10 mouse cellular contexts compared by ENCODE assay signal in the genomic region with DNA sequence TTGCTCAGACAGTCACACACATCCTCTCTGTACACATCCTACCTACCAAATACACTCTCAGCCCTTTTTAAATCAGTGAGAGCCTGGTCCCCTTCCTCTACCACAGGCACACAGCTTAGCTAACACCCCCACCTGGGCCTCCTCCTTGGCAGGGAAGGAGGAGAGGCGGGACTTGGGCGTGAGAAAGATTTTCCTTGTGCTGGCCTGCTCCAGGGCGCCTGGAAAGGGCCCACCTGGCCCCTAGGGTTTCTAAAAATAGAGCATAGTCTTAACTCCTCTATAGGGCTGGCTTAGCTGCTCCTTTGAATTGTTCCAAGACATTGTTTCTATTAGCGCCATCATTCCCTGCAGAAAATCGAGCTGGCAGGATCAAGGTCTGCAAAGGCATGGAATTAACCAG. TPM values are rescaled to one million over a fixed set of nuclear protein-coding genes. Genes with fewer than 3 reads are reported as not detected.
DNase-seq lines count a peak whose midpoint lies in the region; ATAC-seq lines count a peak whose summit lies in the region.
"Had no signal": no experiment of that assay in that cellular context is flagged by ENCODE, and none has a peak within 500 bp of the region (broad histone marks: within the 10 kb centered on the region; RNA-seq: fewer than 3 reads in every experiment).

No protein-coding gene starts in this region.

- 0 out of 2 replicates have a peak overlapping the region, but pooled peaks have one; percentile 1 for H3K9ac ChIP-seq in embryonic facial prominence, embryonic 13.5 days
- H3K9ac ChIP-seq: hindbrain, embryonic 15.5 days; liver, postnatal 0 days had no signal

- no peak overlapping the region for H3K4me3 ChIP-seq in embryonic facial prominence, embryonic 13.5 days
- no peak overlapping the region for H3K4me3 ChIP-seq in hindbrain, embryonic 10.5 days
- H3K4me3 ChIP-seq: hindbrain, embryonic 15.5 days had no signal

- H3K27ac ChIP-seq in embryonic facial prominence, embryonic 13.5 days: peak overlapping the region; percentile 90
- H3K27ac ChIP-seq in hindbrain, embryonic 10.5 days: no peak overlapping the region
- H3K27ac ChIP-seq: hindbrain, embryonic 15.5 days had no signal

- H3K4me2 ChIP-seq in embryonic facial prominence, embryonic 13.5 days: peak overlapping the region; percentile 28
- H3K4me2 ChIP-seq: hindbrain, embryonic 15.5 days had no signal

- H3K9me3 ChIP-seq in embryonic facial prominence, embryonic 13.5 days: 0 out of 2 replicates have a peak, but pooled peaks cover 4% of the 10 kb centered on the region
- H3K9me3 ChIP-seq in hindbrain, embryonic 10.5 days: 0 out of 2 replicates have a peak, but pooled peaks cover 2% of the 10 kb centered on the region
- H3K9me3 ChIP-seq: hindbrain, embryonic 15.5 days had no signal

- H3K27me3 ChIP-seq in embryonic facial prominence, embryonic 13.5 days: peaks cover 5% of the 10 kb centered on the region; the same call in 1 of the 2 replicates
- H3K27me3 ChIP-seq in hindbrain, embryonic 10.5 days (ENCODE audit: insufficient read depth, poor library complexity, severe bottlenecking): peaks cover 35% of the 10 kb centered on the region

- no peaks in the 10 kb centered on the region for H3K36me3 ChIP-seq in embryonic facial prominence, embryonic 13.5 days
- H3K36me3 ChIP-seq in hindbrain, embryonic 10.5 days: no peaks in the 10 kb centered on the region
- H3K36me3 ChIP-seq: hindbrain, embryonic 15.5 days had no signal

- 14% methylated on average over 5 of the region's 5 CpGs for WGBS in embryonic facial prominence, embryonic 13.5 days
- WGBS in hindbrain, embryonic 10.5 days: 33% methylated on average over 5 of the region's 5 CpGs

- peak; percentile 32 for DNase-seq in gastrocnemius, adult 18-20 months (ENCODE audit: low spot score)
- no peak for DNase-seq in gastrocnemius, adult 8-10 months (ENCODE audit: low spot score in 2 of 2)
- peak; percentile 33 for DNase-seq in heart, postnatal 4 days
- DNase-seq in kidney, postnatal 4 days: peak; percentile 57 to 67
- no peak for DNase-seq in hindbrain, embryonic 10.5 days (ENCODE audit: low spot score)
- no peak for DNase-seq in retina, embryonic 14.5 days (ENCODE audit: low spot score)
- no peak for DNase-seq in layer of hippocampus, adult 9-11 months
- DNase-seq: liver, postnatal 0 days had no signal

- ATAC-seq in embryonic facial prominence, embryonic 13.5 days (ENCODE audit: insufficient number of reproducible peaks, insufficient read depth, low FRiP score, low TSS enrichment, low read depth): peak; percentile 64; the same call in 1 of the 2 replicates

- peaks cover 50% of the 10 kb centered on the region for H3K4me1 ChIP-seq in embryonic facial prominence, embryonic 13.5 days
- H3K4me1 ChIP-seq in hindbrain, embryonic 10.5 days (replicated peaks): peaks cover 39% of the 10 kb centered on the region

RNA-seq across cellular contexts. Expression of a gene that starts 35.0 kb away (rescaled TPM):
- total RNA-seq in gastrocnemius, adult 18-20 months (2021): 1 to 10 TPM; 1.0 to 2.4 TPM
- 1 to 10 TPM in 3 of 4 experiments, under 1 TPM in 1; 0.73 to 1.8 (median 1.2) TPM for total RNA-seq in gastrocnemius, adult 8-10 months (2022)
- 3.0 and 3.9 TPM in 2 replicates for polyA plus RNA-seq in embryonic facial prominence, embryonic 13.5 days (2015; fragmentation: Nextera tagmentation; extraction: Ambion mirVana)
- 1 to 10 TPM; 4.0 to 4.5 TPM for total RNA-seq in heart, postnatal 4 days (2021)
- polyA plus RNA-seq in hindbrain, embryonic 10.5 days (2016; fragmentation: Nextera tagmentation; extraction: Ambion mirVana): 6.2 and 8.1 TPM in 2 replicates

RNA-seq across cellular contexts. Expression of a gene that starts 35.4 kb away (rescaled TPM):
- under 1 TPM; 0.09 to 0.11 TPM for total RNA-seq in gastrocnemius, adult 18-20 months (2021)
- total RNA-seq in gastrocnemius, adult 8-10 months (2022): under 1 TPM in 2 of 4 experiments, not detected in 2; 0.39 to 0.41 TPM
- polyA plus RNA-seq in embryonic facial prominence, embryonic 13.5 days (2015; fragmentation: Nextera tagmentation; extraction: Ambion mirVana): 7.0 and 7.7 TPM in 2 replicates
- under 1 TPM; 0.45 to 0.91 TPM for total RNA-seq in heart, postnatal 4 days (2021)
- polyA plus RNA-seq in hindbrain, embryonic 10.5 days (2016; fragmentation: Nextera tagmentation; extraction: Ambion mirVana): 0.57 and 0.71 TPM in 2 replicates

Comparison
In these comparisons a context has a peak if more than half of its experiments do, and no peak if none do; other contexts are left out.
1. DNase-seq: peak in gastrocnemius, adult 18-20 months (single experiment), heart, postnatal 4 days (single experiment) and kidney, postnatal 4 days (2 of 2); none in gastrocnemius, adult 8-10 months (0 of 2), hindbrain, embryonic 10.5 days (single experiment), retina, embryonic 14.5 days (single experiment) and layer of hippocampus, adult 9-11 months (single experiment).